Mouse (Mus musculus) layer of hippocampus, adult 11-12 months (tissue): ENCODE results near the gene Hoxb4.

Experiments
- DNase-seq: peaks from one replicate; pipeline ENCODE4 v3.0.0; 2022; ENCODE audit warnings: low spot score

Hoxb4 gene

GRCm38 (mm10) chr11:96350341-96350624 lies 32.2 kb downstream of the Hoxb4 start, which contains the start of gene Hoxb2:
TSS of gene Hoxb2 (plus strand) at chr11:96350525.
- DNase-seq = no peak

- DNase-seq = no peak
Observed at GRCm38 (mm10) chr11:96350791-96351190, 32.7 kb downstream of the Hoxb4 start.

GRCm38 (mm10) chr11:96351312-96351711 lies 33.2 kb downstream of the Hoxb4 start:
- DNase-seq = no peak

GRCm38 (mm10) chr11:96351831-96352230 lies 33.8 kb downstream of the Hoxb4 start:
- no peak for DNase-seq

- no peak for DNase-seq
Observed at GRCm38 (mm10) chr11:96352691-96353521, 34.8 kb downstream of the Hoxb4 start.

- no peak for DNase-seq
Observed at GRCm38 (mm10) chr11:96353522-96353841, 35.4 kb downstream of the Hoxb4 start.

GRCm38 (mm10) chr11:96353939-96354338 lies 35.9 kb downstream of the Hoxb4 start:
- DNase-seq = no peak

- DNase-seq = no peak
Observed at GRCm38 (mm10) chr11:96354376-96354775, 36.3 kb downstream of the Hoxb4 start.

GRCm38 (mm10) chr11:96354801-96355311 lies 36.8 kb downstream of the Hoxb4 start:
- DNase-seq = no peak

- no peak for DNase-seq
Observed at GRCm38 (mm10) chr11:96363807-96364206, 45.7 kb downstream of the Hoxb4 start.

- DNase-seq = no peak
Observed at GRCm38 (mm10) chr11:96365441-96366091, 47.5 kb downstream of the Hoxb4 start, which contains the start of gene Hoxb1. TSS of gene Hoxb1 (plus strand) at chr11:96365752.

- no peak for DNase-seq
Observed at GRCm38 (mm10) chr11:96366092-96367041, 48.3 kb downstream of the Hoxb4 start.

- no peak for DNase-seq
Observed at GRCm38 (mm10) chr11:96367141-96367540, 49.1 kb downstream of the Hoxb4 start.

GRCm38 (mm10) chr11:96368686-96369085 lies 50.6 kb downstream of the Hoxb4 start:
- DNase-seq = no peak

GRCm38 (mm10) chr11:96369140-96369539 lies 51.1 kb downstream of the Hoxb4 start:
- DNase-seq = no peak
